Mouse (Mus musculus) urinary bladder, adult 2 months (tissue): ENCODE measurements around the gene Snx9. TPM values are rescaled to one million over a fixed set of nuclear protein-coding genes. Genes with fewer than 3 reads are reported as not detected.

Experiments used
- DNase-seq: peaks from one replicate; pipeline ENCODE4 v3.0.0; 2022; ENCODE audit warnings: low spot score
- polyA plus RNA-seq: library from polyadenylated mRNA; depleted of rRNA; stranded (reverse); fragments of >200 nt; gene quantifications from 2 replicates; pipeline ENCODE4 v1.2.3, GENCODE M21; 2012; rRNA removed

Snx9 gene
- polyA plus RNA-seq: 51.0 and 51.8 TPM in 2 replicates

DNA sequence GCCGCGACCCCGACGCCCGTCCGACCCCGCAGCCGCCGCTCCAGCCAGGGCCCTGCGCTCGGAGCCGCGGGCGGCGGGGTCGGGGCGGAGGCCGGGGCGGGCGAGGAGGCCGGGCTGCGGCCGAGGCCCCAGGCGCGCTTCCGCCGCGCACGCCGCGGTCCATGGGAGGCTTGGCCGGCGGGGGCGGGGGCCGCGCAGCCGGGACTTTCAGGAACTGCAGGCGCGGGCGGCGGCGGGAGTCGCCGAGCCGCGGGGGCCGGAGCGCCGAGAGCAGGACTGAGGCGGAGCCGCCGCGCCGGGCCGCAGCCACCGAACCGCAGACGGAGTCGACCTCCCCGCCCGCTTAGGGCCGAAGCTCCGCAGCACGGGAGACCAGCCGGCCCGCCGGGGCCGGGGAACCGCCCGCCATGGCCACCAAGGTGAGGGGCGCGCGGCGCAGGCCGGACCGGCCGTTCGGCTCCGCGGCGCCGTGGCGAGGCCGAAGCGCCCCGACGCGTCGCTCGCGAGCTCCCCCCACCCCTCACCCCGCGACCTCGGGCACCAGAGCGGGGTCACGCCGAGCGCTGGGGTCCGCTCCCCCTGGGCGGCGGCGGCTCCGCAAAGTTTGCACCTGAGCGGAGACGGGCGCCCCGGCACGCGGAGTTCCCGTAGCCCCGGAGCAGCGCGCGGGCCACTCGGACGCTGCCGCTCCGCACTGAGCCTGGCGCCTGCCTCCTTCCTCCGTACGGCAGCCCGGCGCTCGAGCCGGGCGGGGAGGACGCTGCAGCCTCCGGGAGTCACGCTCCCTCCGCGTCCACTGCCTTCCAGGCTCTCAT, at the start of gene Snx9:
Snx9 (plus strand) TSS at position 202 of the 815 bp plus-strand sequence.
- peak; percentile 78 for DNase-seq

DNA sequence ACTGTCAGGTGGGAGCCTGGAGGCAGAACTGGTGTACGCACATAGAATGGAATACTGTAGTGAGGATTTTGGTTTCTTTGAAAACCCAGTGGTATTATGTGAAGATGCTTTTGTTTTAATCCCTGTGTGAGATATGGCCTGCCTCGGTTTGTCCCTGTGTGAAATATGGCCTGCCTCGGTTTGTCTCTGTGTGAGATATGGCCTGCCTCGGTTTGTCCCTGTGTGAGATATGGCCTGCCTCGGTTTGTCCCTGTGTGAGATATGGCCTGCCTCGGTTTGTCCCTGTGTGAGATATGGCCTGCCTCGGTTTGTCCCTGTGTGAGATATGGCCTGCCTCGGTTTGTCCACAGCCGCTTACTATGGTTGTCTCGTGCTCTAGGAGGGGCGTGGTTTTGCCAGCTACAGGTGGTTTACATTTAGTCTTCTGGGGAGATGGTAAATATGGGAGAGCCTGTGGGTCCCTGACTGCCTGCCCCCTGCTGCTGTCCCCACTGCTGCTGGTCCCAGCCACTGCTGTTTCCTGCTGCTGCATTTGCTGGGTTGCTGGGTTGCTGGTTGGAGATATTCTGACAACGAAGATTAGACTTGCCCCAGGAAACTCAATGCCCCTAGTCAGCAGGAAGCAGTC, 48.9 kb upstream of the Snx9 start:
- DNase-seq: no peak

GRCm38 (mm10) chr17:5793593-5793992, 47.5 kb upstream of the Snx9 start:
- no peak for DNase-seq

GRCm38 (mm10) chr17:5794276-5794675, 46.9 kb upstream of the Snx9 start:
- DNase-seq: no peak

GRCm38 (mm10) chr17:5795369-5795768, 45.8 kb upstream of the Snx9 start:
- DNase-seq: no peak

DNA sequence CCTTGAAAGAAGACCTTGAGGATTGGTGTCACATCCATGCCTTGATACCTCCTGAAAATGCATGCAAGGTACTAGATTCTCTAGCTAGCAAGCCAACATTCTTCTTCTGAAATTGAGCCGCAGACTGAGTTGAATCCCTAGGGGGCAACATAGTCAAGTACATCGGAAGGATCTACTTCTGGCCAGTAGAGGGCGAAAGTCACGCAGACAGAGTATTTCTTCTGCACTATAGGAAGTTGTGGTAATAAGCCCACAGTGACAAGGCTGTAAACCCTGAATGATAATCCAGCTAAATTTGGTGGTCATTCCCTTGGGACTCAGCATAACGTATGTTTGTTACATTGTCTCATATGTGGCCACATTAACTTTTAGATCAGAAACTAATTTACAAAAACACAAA, 45.3 kb upstream of the Snx9 start:
- DNase-seq: no peak

- DNase-seq: no peak
These were observed 43.9 kb upstream of the Snx9 start for GRCm38 (mm10) chr17:5797124-5797760.

- no peak for DNase-seq
These were observed 42.8 kb upstream of the Snx9 start for GRCm38 (mm10) chr17:5798221-5798801.

GRCm38 (mm10) chr17:5798900-5799299, 42.2 kb upstream of the Snx9 start:
- no peak for DNase-seq

GRCm38 (mm10) chr17:5799396-5800021, 41.6 kb upstream of the Snx9 start:
- DNase-seq: no peak

DNA sequence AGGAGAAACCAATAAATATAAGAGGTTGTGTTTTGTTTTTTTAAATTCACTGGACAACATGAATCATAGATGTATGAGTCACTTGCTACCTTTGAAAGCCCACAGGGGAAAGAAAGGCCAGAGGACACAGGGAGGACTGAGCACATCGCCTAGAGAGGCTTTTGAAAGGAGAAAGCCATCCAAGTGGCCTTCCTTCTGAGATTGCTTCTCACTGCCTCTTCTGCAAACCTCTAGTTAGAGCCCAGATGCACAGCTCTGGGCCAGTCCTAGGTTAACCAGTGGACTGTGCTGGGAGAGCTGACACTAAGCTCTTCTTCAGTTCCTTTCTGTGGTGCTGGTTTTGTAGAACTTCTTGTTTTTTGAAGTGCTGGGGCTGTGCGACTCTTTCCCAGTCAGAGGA, 40.9 kb upstream of the Snx9 start:
- DNase-seq: no peak

DNA sequence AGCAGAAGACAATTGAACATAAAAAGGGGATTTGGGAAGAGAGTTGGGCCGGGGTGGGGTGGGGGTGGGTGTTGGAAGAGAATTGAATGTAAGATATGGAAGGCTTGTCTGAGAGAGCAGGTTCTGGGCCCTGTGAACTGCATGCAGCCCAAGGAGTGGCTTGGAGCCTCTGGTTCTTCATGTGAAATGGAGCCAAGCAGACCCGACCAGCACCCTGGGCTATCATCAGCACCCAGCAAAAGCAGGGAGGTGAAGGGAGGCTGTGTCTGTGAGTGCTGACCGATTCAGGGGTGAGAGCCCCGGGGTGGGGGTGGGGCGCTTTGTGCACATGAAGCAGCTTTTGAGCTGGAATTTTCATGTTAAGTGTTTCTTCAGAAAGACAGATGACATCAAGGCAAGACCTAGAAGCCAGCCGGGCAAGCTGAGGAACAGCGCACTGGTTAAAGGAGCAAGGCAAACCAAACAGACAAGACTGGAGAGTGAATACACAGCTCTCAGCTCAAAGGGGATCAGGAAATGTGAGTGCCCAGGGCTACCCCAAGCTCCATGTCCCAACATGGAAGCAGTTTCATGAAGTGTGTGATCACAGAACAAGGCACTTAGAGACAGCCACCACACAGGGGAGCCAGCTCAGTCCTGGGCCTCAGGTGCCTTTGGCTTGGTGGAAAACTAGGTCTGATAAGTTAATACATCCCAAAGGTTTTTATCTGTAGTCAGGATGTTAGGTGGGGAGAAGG, 40.1 kb upstream of the Snx9 start:
- no peak for DNase-seq

DNA sequence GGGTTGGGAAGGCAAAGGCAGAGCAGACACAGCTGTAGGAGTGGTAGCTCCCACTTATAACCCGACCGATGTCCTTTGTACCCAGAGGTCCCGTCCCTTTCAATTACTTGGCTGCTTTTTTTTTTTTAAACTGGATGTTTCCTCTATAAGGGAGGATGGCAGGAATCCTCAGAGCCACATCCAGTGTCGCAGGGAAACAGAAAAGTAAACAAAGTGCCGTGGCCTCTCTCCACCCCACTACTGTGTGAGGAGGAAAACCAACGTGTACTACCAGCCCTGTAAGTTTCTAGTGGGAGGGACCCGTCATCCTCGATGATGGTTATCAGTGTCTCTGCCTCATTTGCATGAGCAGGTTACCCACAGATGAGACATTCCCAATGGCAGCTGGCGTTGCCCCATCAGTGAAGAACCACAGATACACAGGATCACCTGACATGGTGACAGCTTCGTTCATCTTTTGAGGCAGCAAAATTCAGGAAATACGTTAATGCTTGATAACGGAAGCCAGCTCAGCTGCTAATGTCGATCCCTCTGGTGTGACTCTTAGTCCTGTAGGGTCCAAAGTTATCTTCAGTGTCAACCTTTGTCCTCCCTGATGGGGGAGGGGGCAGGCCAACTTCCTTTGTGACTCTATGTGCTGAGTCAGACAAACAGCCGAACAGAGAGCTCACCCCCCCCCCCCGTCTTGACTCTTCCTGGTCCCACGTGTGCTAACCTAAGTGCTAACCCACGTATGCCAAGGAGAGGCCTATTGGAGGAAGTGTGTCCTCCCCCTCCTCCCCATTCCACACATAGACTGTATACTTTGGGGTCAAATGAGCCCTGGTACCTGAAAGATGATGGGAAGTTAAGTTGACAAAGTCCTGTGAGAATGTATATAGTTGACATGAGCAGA, 39.1 kb upstream of the Snx9 start:
- DNase-seq: no peak

DNA sequence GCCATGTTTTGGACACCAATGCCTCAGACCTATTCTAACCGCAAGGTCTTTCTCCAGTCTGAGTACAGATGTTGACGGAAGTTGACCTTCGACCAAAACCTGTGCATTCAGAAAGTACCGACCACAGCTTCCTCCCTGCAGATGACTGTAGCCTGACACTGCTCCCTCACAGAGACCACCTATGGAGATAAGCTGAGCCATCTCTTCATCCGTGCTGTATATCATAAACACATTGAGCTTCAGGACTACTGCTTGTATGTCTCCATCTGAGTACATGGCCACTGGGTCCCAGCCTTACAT, 38.5 kb upstream of the Snx9 start:
- DNase-seq: no peak

GRCm38 (mm10) chr17:5803229-5804012, 37.7 kb upstream of the Snx9 start:
- DNase-seq: no peak

DNA sequence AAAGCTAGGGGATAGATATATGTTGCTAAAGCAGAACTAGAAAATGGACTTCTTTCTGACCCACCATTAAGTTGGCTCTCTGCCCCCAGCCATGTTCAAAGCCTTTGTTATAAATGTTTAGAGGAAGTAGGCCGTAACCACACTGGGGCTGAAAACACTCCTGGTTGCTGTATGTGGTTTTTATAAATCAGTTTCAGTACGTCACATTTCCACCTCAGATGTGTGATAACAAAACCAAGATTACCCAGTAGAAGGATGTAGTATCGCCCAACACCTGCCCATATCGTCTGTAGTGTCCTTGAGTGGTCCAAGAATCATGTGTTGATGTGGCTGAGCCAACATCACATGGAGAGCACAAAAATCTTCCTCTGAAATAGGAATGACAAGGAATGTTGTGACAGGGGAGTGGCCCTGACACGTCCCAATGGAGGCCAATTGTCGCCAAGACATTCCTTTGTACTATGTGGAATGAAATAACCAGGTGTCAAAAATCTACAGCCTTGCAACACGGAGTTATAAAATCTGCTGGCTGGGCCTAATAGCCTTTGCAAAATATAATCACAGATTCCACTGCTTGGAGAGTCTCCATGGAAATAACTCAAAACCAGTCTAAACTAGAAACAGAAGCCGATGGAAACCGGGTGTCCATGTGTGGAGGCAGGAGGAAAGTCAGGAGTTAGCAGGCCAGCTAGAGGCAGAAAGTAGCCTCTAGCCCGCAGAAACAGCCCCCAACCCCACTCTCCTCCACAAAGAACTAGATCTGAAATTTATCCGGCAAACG, 36.6 kb upstream of the Snx9 start:
- DNase-seq: no peak

GRCm38 (mm10) chr17:5805151-5805834, 35.8 kb upstream of the Snx9 start:
- DNase-seq: no peak

DNA sequence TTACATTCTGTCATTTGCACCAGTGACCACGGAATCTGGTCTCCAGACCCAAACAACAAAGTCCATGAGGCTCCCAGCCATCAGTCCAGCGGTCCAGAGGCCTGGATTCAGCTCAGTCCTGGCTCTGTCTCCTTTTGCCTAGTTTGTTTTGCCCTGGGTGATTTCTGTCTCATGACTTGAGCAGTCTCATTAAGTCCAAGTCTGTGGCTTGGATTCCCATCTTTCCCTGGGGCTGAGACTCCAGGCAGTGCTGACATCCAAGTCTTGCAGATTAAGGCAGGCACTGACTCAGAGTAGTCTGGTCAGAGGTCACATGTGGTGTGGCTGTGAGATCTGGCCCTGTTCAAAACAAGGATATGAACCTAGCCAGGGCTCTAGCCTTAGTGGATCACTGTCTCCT, 35.2 kb upstream of the Snx9 start:
- DNase-seq: no peak
